Mouse (Mus musculus): ENCODE measurements around the gene Spdye4c. TPM values are rescaled to one million over a fixed set of nuclear protein-coding genes. Genes with fewer than 3 reads are reported as not detected.

Spdye4c gene
- polyA plus RNA-seq, 1 experiment from 2014 or later, result not detected

GRCm38 (mm10) chr2:128615366-128615765, 24.4 kb downstream of the Spdye4c start:
- ATAC-seq (no peak), DNase-seq (ENCODE audit: low spot score) (no peak)
- H3K27me3 ChIP-seq (replicated peaks; ENCODE audit: insufficient read depth, low read length), result no peaks in the 10 kb centered on the region
- H3K9me3 ChIP-seq (ENCODE audit: low read length), result no peaks in the 10 kb centered on the region
- no peak for TF ChIP-seq CTCF (IDR thresholded peaks at IDR 0.05)
- no peak for TF ChIP-seq EP300 (IDR thresholded peaks at IDR 0.05)
- H3K27ac ChIP-seq (ENCODE audit: low read length), result no peak overlapping the region
- 90% methylated on average over 4 of the region's 4 CpGs for WGBS
- peaks cover 49% of the 10 kb centered on the region for H3K36me3 ChIP-seq (ENCODE audit: insufficient read depth, low read length)
- H3K4me1 ChIP-seq (ENCODE audit: insufficient read depth, low read depth, low read length), result no peaks in the 10 kb centered on the region
- no peak overlapping the region for H3K4me3 ChIP-seq (ENCODE audit: low read depth, low read length)
- H3K9ac ChIP-seq (replicated peaks; ENCODE audit: low read depth), result no peak overlapping the region
- H3K4me2 ChIP-seq (replicated peaks; ENCODE audit: low read depth, low read length), result no peak overlapping the region

GRCm38 (mm10) chr2:128620578-128620977, 29.6 kb downstream of the Spdye4c start:
- no peak for TF ChIP-seq CTCF (IDR thresholded peaks at IDR 0.05)
- TF ChIP-seq EP300 (IDR thresholded peaks at IDR 0.05), result no peak
- H3K4me2 ChIP-seq (replicated peaks; ENCODE audit: low read depth, low read length), result no peak overlapping the region
- no peaks in the 10 kb centered on the region for H3K9me3 ChIP-seq (ENCODE audit: low read length)
- no peaks in the 10 kb centered on the region for H3K4me1 ChIP-seq (ENCODE audit: insufficient read depth, low read depth, low read length)
- no peak for ATAC-seq
- no peak for DNase-seq (ENCODE audit: low spot score)
- H3K27ac ChIP-seq (ENCODE audit: low read length), result no peak overlapping the region
- no peak overlapping the region for H3K9ac ChIP-seq (replicated peaks; ENCODE audit: low read depth)
- 92% methylated on average over 1 of the region's 1 CpGs for WGBS
- H3K27me3 ChIP-seq (replicated peaks; ENCODE audit: insufficient read depth, low read length), result no peaks in the 10 kb centered on the region
- H3K4me3 ChIP-seq (ENCODE audit: low read depth, low read length), result no peak overlapping the region
- H3K36me3 ChIP-seq (ENCODE audit: insufficient read depth, low read length), result peaks cover 52% of the 10 kb centered on the region; the same call in 1 of the 2 replicates

Other genes with a start within 250 kb of the Spdye4c start
- 15.9 and 20.4 TPM in 2 replicates for gene Anapc1, start 96.2 kb downstream of the Spdye4c start, polyA plus RNA-seq (2015; fragmentation: Nextera tagmentation; extraction: Ambion mirVana)
- gene Mertk, start 107.7 kb downstream of the Spdye4c start, polyA plus RNA-seq (2015; fragmentation: Nextera tagmentation; extraction: Ambion mirVana), result 8.3 and 10.4 TPM in 2 replicates
- 40.0 and 40.3 TPM in 2 replicates for gene Tmem87b, start 226.9 kb downstream of the Spdye4c start, polyA plus RNA-seq (2015; fragmentation: Nextera tagmentation; extraction: Ambion mirVana)

All from lung, postnatal 0 days (tissue).